Mouse (Mus musculus): ENCODE measurements around the gene Tbl3. TPM values are rescaled to one million over a fixed set of nuclear protein-coding genes. Genes with fewer than 3 reads are reported as not detected.
A peak's percentile ranks its signal among the peaks of the same experiment; 100 is the strongest.

Tbl3 gene
- polyA plus RNA-seq, 1 experiment from 2014 or later: 79.8 TPM

DNA sequence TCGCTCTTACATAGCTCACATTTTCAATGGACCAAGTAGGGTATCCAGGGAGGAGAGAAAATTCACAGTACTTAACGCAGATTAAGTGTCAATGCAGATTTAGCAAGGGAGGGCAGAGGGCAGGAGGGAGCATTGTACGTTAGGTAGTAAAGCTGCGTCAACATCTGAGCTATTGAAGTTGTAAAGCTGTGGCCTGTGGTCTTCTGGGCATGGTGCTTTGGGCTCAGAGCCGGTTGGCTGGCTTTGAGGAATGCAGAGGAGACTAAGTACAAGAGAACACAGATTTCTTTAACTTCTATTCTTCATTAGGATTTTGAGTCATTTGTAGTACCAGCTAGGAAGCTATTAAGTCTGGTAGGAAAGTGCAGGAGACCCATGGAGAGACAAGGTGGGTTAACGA, 8.1 kb upstream of the Tbl3 start:
- Histone ChIP-seq H3K4me3 (no peak overlapping the region), H3K9ac (no peak overlapping the region), H3K36me3 (peaks cover 28% of the 10 kb centered on the region), H3K9me3 (no peaks in the 10 kb centered on the region), H3K4me2 (replicated peaks) (no peak overlapping the region), H3K27me3 (no peaks in the 10 kb centered on the region), H3K27ac (no peak overlapping the region), H3K4me1 (peaks cover 6% of the 10 kb centered on the region)
- no peak for ATAC-seq (ENCODE audit: low FRiP score, low read depth)
- 67% methylated on average over 6 of the region's 6 CpGs for WGBS

DNA sequence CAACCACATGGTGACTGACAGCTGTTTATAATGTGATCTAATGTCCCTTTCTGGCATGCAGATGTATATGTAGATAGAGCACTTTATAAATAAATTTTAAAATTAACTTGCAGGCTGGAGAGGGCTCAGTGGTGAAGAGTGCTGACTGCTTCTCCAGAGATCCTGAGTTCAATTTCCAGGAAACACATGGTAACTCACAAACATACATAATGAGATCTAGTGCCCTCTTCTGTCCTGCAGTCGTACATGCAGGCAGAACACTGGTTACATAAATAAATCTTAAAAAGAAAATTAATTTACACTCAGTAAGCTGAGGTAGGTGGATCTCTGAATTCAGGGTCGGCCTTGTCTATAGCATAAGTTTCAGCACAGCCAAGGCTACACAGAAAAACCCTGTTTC, 1.2 kb upstream of the Tbl3 start:
- no peaks in the 10 kb centered on the region for H3K27me3 ChIP-seq
- H3K36me3 ChIP-seq: peaks cover 23% of the 10 kb centered on the region
- ATAC-seq (ENCODE audit: low FRiP score, low read depth): no peak
- 0 out of 2 replicates have a peak overlapping the region, but pooled peaks have one; percentile 85 for H3K4me3 ChIP-seq
- peaks cover 14% of the 10 kb centered on the region for H3K4me1 ChIP-seq
- H3K9ac ChIP-seq: no peak overlapping the region
- 35% methylated on average over 2 of the region's 2 CpGs for WGBS
- H3K4me2 ChIP-seq (replicated peaks): peak overlapping the region; percentile 84; the same call in 1 of the 2 replicates
- no peak overlapping the region for H3K27ac ChIP-seq
- H3K9me3 ChIP-seq: no peaks in the 10 kb centered on the region

DNA sequence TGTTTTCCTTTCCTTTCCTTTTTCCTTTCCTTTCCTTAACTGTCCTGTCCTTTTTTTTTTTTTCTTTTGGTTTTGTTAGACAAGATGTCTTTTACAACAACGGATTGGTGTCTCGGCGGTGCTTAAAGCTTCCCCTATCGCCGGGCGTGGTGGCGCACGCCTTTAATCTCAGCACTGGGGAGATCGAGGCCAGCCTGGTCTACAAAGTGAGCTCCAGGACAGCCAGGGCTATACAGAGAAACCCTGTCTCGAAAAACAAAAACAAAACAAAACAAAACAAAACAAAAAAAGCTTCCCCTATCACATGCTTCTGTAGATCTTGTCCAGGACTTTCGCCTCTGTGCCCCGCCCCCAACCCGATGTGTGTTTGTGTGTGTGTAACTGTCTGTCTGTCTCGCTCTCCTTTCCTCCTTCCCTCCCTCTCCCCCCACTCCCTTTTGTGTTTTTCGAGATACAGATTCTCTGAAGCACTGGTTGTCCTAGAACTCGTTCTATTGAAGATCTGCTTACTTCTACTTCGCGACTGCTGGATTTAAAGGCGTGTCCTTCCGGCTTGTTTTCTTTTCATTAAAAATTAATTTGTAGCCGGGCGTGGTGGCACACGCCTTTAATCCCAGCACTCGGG, 453 bp upstream of the Tbl3 start:
- Histone ChIP-seq H3K27me3 (no peaks in the 10 kb centered on the region), H3K9ac (peak overlapping the region; percentile 81), H3K4me2 (replicated peaks) (peak overlapping the region; percentile 84), H3K36me3 (peaks cover 29% of the 10 kb centered on the region), H3K4me3 (peak overlapping the region; percentile 85), H3K9me3 (no peaks in the 10 kb centered on the region), H3K27ac (peak overlapping the region; percentile 67), H3K4me1 (peaks cover 14% of the 10 kb centered on the region)
- ATAC-seq (ENCODE audit: low FRiP score, low read depth): peak; percentile 14; the same call in 1 of the 2 replicates
- 6% methylated on average over 24 of the region's 24 CpGs for WGBS

GRCm38 (mm10) chr17:24705821-24706220, 1.6 kb downstream of the Tbl3 start:
- ATAC-seq (ENCODE audit: low FRiP score, low read depth): no peak
- Histone ChIP-seq H3K9me3 (no peaks in the 10 kb centered on the region), H3K4me2 (replicated peaks) (peak overlapping the region; percentile 84; the same call in 1 of the 2 replicates), H3K27ac (no peak overlapping the region), H3K36me3 (peaks cover 50% of the 10 kb centered on the region), H3K4me3 (peak overlapping the region; percentile 15), H3K27me3 (no peaks in the 10 kb centered on the region), H3K4me1 (peaks cover 14% of the 10 kb centered on the region), H3K9ac (no peak overlapping the region)
- WGBS: 89% methylated on average over 3 of the region's 3 CpGs

GRCm38 (mm10) chr17:24701251-24701650, 6.2 kb downstream of the Tbl3 start:
- Histone ChIP-seq H3K4me1 (peaks cover 22% of the 10 kb centered on the region), H3K27me3 (no peaks in the 10 kb centered on the region), H3K9me3 (no peaks in the 10 kb centered on the region), H3K27ac (no peak overlapping the region), H3K4me3 (no peak overlapping the region), H3K9ac (no peak overlapping the region; the same call in 1 of the 2 replicates), H3K36me3 (peaks cover 63% of the 10 kb centered on the region), H3K4me2 (replicated peaks) (no peak overlapping the region)
- ATAC-seq (ENCODE audit: low FRiP score, low read depth): no peak
- 86% methylated on average over 9 of the region's 9 CpGs for WGBS

DNA sequence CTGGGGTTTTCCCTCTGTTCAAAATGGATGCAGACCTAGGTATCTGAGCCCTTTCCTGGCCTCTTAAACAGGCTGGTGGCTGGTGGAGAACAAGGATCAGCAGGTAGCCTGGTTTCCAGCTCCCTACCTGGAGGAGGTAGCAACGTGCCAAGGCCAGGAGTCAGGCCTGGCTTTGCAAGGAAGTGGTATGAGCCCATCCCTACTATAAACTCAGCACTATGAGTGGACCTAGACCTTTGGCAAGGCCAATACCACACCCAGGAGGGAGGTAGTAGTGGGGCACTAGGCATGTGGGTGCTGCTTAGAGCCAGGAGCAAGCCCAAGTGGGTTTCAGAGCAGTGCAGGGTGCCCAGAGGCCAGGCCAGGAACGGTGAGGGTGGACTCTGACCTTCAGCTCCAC, 8.0 kb downstream of the Tbl3 start:
- no peak for ATAC-seq (ENCODE audit: low FRiP score, low read depth)
- Histone ChIP-seq H3K4me2 (replicated peaks) (no peak overlapping the region), H3K9me3 (no peaks in the 10 kb centered on the region), H3K36me3 (peaks cover 49% of the 10 kb centered on the region), H3K27me3 (no peaks in the 10 kb centered on the region), H3K27ac (no peak overlapping the region), H3K4me3 (no peak overlapping the region), H3K4me1 (peaks cover 28% of the 10 kb centered on the region), H3K9ac (no peak overlapping the region)
- WGBS: 70% methylated on average over 2 of the region's 2 CpGs

- WGBS: 68% methylated on average over 9 of the region's 9 CpGs
- Histone ChIP-seq H3K27me3 (no peaks in the 10 kb centered on the region), H3K27ac (no peak overlapping the region), H3K36me3 (peaks cover 44% of the 10 kb centered on the region), H3K9ac (no peak overlapping the region), H3K4me3 (no peak overlapping the region), H3K4me2 (replicated peaks) (no peak overlapping the region), H3K9me3 (no peaks in the 10 kb centered on the region), H3K4me1 (peaks cover 31% of the 10 kb centered on the region)
- no peak for ATAC-seq (ENCODE audit: low FRiP score, low read depth)
Observed at GRCm38 (mm10) chr17:24698715-24699114, 8.7 kb downstream of the Tbl3 start.

DNA sequence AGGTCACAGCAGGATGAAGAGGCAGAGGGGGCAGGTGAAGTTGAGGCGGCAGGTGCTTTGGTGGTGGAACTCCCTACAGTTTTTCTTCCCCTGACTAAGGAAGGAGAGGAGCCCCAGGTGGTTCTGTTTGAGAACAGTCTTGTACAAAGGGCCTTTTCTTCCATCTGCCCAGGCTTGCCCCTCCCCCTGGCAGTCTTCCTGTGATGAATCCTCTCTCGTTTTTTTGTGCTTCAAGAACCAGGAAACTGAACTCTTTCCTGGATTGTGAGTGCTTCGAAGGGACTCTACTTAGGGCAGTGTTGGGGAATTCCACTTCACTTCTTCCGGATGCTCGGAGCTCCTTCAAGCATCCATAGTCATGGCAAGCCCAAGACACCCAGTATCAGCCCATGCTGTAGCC, 9.5 kb downstream of the Tbl3 start:
- no peak for ATAC-seq (ENCODE audit: low FRiP score, low read depth)
- H3K4me3 ChIP-seq: no peak overlapping the region
- no peak overlapping the region for H3K27ac ChIP-seq
- no peaks in the 10 kb centered on the region for H3K9me3 ChIP-seq
- peaks cover 31% of the 10 kb centered on the region for H3K4me1 ChIP-seq
- peaks cover 43% of the 10 kb centered on the region for H3K36me3 ChIP-seq
- 20% methylated on average over 5 of the region's 5 CpGs for WGBS
- H3K9ac ChIP-seq: peak overlapping the region; percentile 5; the same call in 1 of the 2 replicates
- H3K4me2 ChIP-seq (replicated peaks): no peak overlapping the region
- no peaks in the 10 kb centered on the region for H3K27me3 ChIP-seq

DNA sequence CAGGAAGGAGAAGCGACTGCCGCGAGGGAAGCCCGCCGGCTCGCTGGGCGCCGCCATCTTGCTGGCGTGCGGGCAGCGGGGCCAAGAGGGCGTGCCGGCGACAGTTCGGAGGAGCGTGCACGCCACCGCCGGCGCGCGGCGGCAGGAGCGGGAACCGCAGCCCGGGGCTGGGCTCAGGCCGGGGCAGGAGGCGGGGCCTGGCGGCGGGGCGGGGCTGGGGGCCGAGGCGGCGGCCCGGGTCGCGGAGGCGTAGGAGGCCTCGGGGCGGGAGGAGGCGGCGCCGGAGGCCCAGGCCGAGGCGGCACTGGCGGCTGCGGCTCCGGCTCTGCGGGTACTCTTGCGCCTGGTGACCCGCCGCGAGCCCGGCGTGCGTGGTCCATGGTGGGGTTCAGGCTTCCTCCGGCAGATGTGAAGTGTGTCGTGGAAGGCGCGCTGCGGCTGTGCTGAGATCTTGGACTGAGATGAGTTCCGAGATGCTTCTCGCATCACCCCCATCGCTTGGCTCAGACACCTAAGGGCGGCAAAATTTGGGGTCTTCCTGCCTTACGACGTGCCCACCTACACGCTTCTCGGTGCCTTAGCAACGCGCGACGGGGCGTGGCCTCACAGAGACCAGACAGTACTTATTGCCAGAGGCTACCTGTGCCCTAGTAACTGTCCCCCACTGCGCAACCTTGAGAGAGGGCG, 11.3 kb downstream of the Tbl3 start, which contains the start of the genes Gfer and Noxo1:
TSS of gene Gfer (minus strand) at position 146 of the 687 bp plus-strand sequence.
TSS of gene Noxo1 (plus strand) at position 224 of the 687 bp plus-strand sequence.
- no peaks in the 10 kb centered on the region for H3K9me3 ChIP-seq
- ATAC-seq (ENCODE audit: low FRiP score, low read depth): peak; percentile 90
- H3K4me1 ChIP-seq: peaks cover 31% of the 10 kb centered on the region
- peaks cover 9% of the 10 kb centered on the region for H3K27me3 ChIP-seq
- peaks cover 35% of the 10 kb centered on the region for H3K36me3 ChIP-seq
- H3K4me2 ChIP-seq (replicated peaks): peak within 1 kb of the TSS; percentile 81
- peak within 1 kb of the TSS; percentile 81 for H3K27ac ChIP-seq
- peak within 1 kb of the TSS; percentile 84 for H3K4me3 ChIP-seq
- WGBS: under 1% methylated on average over 64 of the region's 76 CpGs
- H3K9ac ChIP-seq: peak within 1 kb of the TSS; percentile 88

- Histone ChIP-seq H3K4me1 (peaks cover 31% of the 10 kb centered on the region), H3K27me3 (peaks cover 16% of the 10 kb centered on the region), H3K4me3 (peak overlapping the region; percentile 84), H3K27ac (peak overlapping the region; percentile 81), H3K4me2 (replicated peaks) (peak overlapping the region; percentile 81), H3K36me3 (peaks cover 28% of the 10 kb centered on the region), H3K9me3 (no peaks in the 10 kb centered on the region), H3K9ac (peak overlapping the region; percentile 88)
- no peak; the same call in 1 of the 2 replicates for ATAC-seq (ENCODE audit: low FRiP score, low read depth)
- whole genome bisulfite sequencing: 4% methylated on average over 51 of the region's 51 CpGs
Observed at GRCm38 (mm10) chr17:24695326-24696010, 12.0 kb downstream of the Tbl3 start.

GRCm38 (mm10) chr17:24692385-24692784, 15.1 kb downstream of the Tbl3 start:
- Histone ChIP-seq H3K9me3 (no peaks in the 10 kb centered on the region), H3K27me3 (peaks cover 47% of the 10 kb centered on the region), H3K4me1 (peaks cover 34% of the 10 kb centered on the region), H3K4me3 (no peak overlapping the region), H3K36me3 (peaks cover 19% of the 10 kb centered on the region), H3K9ac (no peak overlapping the region), H3K4me2 (replicated peaks) (no peak overlapping the region), H3K27ac (no peak overlapping the region)
- no peak for ATAC-seq (ENCODE audit: low FRiP score, low read depth)
- WGBS: 81% methylated on average over 5 of the region's 5 CpGs
